Mouse (Mus musculus) cortical plate, adult 2 months (tissue): ENCODE data around the gene Ifitm3. TPM values are rescaled to one million over a fixed set of nuclear protein-coding genes. Genes with fewer than 3 reads are reported as not detected.

Source experiments
- H3K27ac ChIP-seq: fragments of 200-500 bp; 2 replicates; pipeline ENCODE4 v1.5.1; 2012; ENCODE audit warnings: low read length, control low read depth, inconsistent platforms; ENCODE audit not compliant: insufficient read depth
- H3K4me1 ChIP-seq: fragments of 200-500 bp; 2 replicates; pipeline ENCODE4 v1.6.1; 2011; ENCODE audit warnings: low read length; ENCODE audit not compliant: control insufficient read depth, insufficient read depth
- H3K4me3 ChIP-seq: fragments of 200-500 bp; 2 replicates; pipeline ENCODE4 v1.5.1; 2011; ENCODE audit warnings: mild to moderate bottlenecking, low read length, control low read depth; ENCODE audit not compliant: insufficient read depth
- CTCF ChIP-seq: fragments of 200-500 bp; IDR thresholded peaks from 2 replicates; pipeline ENCODE4 v1.5.1; 2011; ENCODE audit warnings: mild to moderate bottlenecking, control low read depth, low read length; ENCODE audit not compliant: insufficient read depth; ENCODE audit errors: extremely low read depth
- POLR2A ChIP-seq: fragments of 200-500 bp; IDR thresholded peaks from 2 replicates; pipeline ENCODE4 v1.6.1; 2011; ENCODE audit warnings: mild to moderate bottlenecking, low read length, control low read depth; ENCODE audit not compliant: insufficient read depth; ENCODE audit errors: extremely low read depth
- polyA plus RNA-seq: library from polyadenylated mRNA; depleted of rRNA; stranded (reverse); fragments of >200 nt; gene quantifications from 2 replicates; pipeline ENCODE4 v1.2.3, GENCODE M21; 2012; rRNA removed

Gene Ifitm3
- polyA plus RNA-seq = 50.4 and 59.6 TPM in 2 replicates

DNA sequence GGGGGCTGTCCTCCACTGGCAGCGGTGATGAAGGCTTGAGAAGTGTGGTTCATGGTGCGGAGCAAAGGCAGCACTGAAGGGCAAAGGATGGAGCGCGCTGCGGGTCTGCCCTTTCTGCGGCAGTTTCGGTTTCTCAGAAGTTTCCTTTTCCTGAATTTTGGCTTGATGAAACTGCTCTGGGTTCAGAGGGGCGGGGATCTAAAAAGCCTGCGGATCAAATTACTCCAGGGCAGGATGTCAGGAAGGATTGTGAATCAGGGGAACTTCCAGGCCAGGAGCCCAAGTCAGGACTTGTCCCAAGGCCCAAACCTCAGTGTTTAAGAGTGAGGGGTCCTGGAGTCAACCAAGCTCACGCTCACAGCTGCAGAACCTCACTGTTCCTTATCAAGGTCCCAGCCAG is at the start of gene Ifitm3:
Ifitm3 (minus strand) TSS at position 178 of the 400 bp plus-strand sequence.
- H3K4me3 ChIP-seq = peak within 1 kb of the TSS; percentile 40
- TF ChIP-seq POLR2A (no peak), CTCF (no peak)
- peak within 1 kb of the TSS; percentile 83 for H3K27ac ChIP-seq
- H3K4me1 ChIP-seq = no peaks in the 10 kb centered on the region

DNA sequence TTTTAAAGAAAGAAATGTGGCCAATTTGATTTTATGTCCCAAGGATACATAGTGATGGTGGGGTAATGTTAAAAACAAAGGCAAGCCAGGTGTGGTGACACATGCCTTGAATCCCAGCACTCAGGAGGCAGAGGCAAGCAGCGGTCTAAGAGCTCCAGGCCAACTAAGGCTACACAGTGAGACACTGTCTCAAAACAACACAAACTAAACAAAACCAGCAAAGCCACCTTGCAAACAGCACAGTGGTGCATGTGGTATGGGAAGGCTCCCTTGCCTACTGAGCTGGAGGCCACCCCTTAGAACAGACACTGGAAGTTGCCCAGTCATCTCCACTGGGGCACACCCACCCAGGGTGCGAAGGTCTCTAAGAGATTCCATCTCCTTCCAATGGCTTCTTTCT is 49.4 kb upstream of the Ifitm3 start:
- Histone ChIP-seq H3K4me3 (peak overlapping the region; percentile 69), H3K27ac (peak overlapping the region; percentile 74; the same call in 1 of the 2 replicates), H3K4me1 (peaks cover 5% of the 10 kb centered on the region)
- TF ChIP-seq CTCF (no peak), POLR2A (no peak)

DNA sequence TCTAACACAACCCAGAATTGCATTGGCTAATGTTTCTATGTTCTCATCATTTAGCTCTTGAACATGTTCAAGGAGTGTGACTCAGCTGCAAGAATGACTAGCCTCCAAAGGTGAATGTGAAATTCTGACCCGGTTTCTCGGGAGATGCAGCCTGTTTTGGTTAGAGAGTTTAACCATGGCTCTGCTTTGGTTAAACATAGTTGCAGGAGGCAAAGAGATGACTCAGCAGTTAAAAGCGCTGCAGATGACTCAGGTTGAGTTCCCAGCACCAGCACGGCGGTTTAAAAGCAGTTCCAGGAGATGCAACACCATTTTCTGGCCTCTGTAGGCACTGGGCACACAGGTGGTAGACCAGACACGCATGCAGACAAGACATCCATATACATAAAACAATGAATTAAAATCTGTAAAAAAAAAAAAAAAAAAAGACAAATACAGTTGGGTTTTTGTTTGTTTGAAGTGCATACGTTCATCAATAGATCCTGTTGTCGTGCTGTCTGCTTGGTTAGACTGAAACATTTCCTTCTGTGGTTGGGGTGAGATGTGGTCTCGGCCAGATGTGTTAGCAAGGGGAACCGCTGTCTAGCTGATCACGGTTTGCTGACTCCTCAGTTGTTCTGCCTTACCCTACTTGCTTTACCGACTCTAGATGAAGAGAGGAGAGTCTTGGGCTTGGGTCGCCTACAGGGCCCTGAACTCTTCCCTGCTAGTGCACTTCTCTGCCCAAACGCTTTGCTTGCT is 48.2 kb upstream of the Ifitm3 start:
- H3K27ac ChIP-seq = no peak overlapping the region
- no peak overlapping the region for H3K4me3 ChIP-seq
- peaks cover 5% of the 10 kb centered on the region; the same call in 1 of the 2 replicates for H3K4me1 ChIP-seq
- TF ChIP-seq POLR2A (no peak), CTCF (no peak)

DNA sequence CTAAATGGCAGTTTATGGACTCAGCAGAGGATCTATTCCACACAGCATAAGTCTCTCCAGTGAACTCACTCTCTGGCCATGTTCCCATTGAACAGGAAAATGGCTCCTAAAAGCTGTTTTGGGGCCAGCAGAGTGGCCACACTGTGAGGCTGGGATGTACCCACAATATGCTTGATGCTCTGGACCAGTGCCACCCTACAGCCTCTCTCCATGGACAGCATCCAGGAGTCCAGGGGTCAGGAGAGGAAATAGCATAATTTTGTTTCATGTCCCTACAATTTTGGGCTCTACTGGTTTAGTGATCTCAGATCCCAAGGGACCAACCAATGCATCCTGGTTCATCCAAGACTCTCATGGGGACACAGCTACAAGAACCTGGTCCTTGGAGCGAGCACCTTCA is 47.0 kb upstream of the Ifitm3 start:
- TF ChIP-seq CTCF = no peak
- TF ChIP-seq POLR2A = no peak
- no peak overlapping the region for H3K27ac ChIP-seq
- peaks cover 3% of the 10 kb centered on the region; the same call in 1 of the 2 replicates for H3K4me1 ChIP-seq
- no peak overlapping the region for H3K4me3 ChIP-seq

DNA sequence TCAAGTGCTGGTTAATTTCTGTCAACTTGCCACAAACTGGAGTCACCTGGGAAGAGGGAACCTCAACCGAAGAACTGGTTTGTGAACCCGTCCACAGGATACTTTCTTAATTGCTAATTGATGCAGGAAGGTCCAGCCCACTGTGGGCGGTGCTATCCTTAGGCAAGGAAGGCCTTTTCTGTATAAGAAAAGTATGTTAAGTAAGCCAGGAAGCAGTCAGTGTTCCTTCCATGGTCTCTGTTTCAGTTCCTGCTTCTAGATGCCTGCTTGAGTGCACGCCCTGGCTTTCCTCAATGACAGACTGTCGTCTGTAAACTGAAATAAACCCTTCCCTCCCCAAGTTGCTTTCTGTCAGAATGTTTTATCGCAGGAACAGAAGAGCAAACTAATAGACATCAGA is 46.4 kb upstream of the Ifitm3 start:
- H3K4me1 ChIP-seq = peaks cover 2% of the 10 kb centered on the region; the same call in 1 of the 2 replicates
- no peak overlapping the region for H3K4me3 ChIP-seq
- no peak overlapping the region for H3K27ac ChIP-seq
- TF ChIP-seq CTCF (no peak), POLR2A (no peak)

DNA sequence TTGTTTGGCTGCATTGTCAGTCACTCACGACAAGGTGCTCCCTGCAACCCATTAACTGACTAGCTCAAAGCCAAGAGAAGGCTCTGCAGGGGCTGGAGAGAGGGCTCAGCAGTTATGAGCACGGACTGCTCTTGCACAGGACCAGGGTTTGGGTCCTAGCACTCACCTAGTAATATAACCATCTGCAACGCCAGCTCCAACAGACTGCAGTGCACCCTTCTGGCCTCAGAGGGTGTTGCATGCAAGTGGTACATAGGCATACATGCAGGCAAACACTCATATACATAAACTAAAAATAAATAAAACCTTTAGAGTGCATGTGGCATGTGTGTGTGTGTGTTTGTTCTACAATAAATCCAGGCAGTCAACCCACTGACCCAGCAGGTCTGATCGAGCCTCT is 45.2 kb upstream of the Ifitm3 start:
- TF ChIP-seq CTCF (no peak), POLR2A (no peak)

DNA sequence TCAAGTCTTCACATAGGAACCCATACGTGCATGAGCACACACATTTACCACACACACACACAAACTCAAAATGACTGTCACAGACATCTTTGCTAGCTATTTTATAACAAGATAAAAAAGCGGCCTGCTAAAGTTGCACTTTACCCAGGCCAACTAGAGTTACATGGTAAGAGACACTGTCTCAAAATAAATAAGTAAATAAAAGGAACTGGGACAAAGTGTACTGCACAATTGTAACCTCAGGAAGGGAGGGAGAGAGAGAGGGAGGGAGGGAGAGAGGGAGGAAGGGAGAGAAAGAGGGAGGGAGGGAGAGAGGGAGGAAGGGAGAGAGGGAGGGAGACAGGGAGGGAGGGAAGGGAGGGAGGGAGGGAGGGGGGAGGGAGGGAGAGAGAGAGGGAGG is 41.9 kb upstream of the Ifitm3 start:
- no peak overlapping the region for H3K4me3 ChIP-seq
- TF ChIP-seq POLR2A (no peak), CTCF (no peak)
- H3K4me1 ChIP-seq = peaks cover 4% of the 10 kb centered on the region
- H3K27ac ChIP-seq = no peak overlapping the region

More for the DNA sequence above, 45.2 kb upstream of the Ifitm3 start:
- no peak overlapping the region for H3K4me3 ChIP-seq
- H3K27ac ChIP-seq = no peak overlapping the region
- no peaks in the 10 kb centered on the region for H3K4me1 ChIP-seq

DNA sequence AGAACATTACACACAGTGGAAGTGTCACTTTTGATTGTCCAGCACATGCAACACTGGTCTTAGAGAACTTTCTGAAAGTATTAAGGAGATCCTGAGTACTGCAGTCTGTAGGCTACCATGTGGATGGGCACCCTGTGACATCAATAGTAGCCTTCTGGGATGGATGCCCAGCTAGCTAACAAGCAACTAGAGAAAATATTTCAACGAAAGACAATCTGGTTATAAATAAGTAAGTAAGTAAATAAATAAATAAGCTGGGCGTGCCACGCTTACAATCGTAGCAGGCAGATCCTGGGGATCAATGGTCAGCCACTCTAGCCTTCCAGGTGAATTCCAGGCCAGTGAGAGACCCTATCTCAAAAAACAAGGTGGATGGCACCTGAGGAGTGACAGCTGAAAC is 41.4 kb upstream of the Ifitm3 start:
- no peak for TF ChIP-seq POLR2A
- TF ChIP-seq CTCF = no peak
- Histone ChIP-seq H3K4me1 (peaks cover 5% of the 10 kb centered on the region), H3K27ac (no peak overlapping the region), H3K4me3 (no peak overlapping the region)

DNA sequence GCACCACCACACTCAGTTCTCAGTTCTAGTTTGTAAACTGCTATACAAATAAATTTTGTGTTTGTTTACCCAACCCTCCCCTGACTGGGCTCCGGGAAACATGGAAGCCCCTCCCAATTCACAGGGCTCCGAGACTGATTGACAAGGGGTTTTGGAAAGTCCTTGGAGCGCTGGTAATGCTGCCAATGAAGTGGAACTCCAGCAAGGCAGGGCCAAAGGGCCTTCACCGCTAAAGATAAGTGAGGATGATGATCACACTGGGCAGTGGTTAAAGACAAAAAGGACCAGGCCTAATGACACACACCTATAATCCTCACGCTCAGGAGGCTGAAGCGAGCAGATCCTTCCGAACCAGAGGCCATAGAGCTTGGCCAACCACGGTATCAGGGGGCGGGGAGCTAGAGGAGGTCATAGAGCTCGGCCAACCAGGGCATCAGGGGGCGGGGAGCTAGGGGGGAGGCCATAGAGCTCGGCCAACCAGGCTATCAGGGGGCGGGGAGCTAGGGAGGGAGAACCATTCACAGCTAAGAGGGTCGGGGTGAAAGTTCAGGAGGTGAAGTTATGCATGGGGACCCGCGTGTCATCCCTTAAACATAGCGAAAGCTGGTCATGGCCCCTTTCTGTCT is 40.6 kb upstream of the Ifitm3 start:
- H3K27ac ChIP-seq = no peak overlapping the region
- TF ChIP-seq CTCF (no peak), POLR2A (no peak)
- no peak overlapping the region for H3K4me3 ChIP-seq
- peaks cover 5% of the 10 kb centered on the region for H3K4me1 ChIP-seq

DNA sequence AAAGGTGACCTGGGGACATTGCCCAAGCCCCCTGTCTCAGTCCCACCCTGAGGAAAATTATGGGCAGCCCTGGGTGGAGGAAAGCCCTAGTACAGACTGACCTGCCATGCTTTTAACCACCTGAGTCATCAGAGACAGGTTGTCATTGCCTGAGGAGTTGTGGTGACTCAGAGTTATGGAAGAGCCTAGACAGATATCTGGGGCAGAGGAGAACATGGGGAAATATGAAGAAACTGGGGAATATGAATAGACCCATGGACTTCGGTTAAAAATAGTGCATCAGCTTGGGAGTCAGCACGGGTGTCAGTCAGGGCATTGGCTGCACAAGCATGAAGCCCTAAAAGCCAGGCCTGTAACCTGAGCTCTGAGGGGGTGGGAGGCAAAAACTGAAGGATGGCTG is 38.8 kb upstream of the Ifitm3 start:
- Histone ChIP-seq H3K27ac (no peak overlapping the region), H3K4me1 (peaks cover 5% of the 10 kb centered on the region)
- TF ChIP-seq CTCF (no peak), POLR2A (no peak)

More for the DNA sequence above, 38.8 kb upstream of the Ifitm3 start:
- no peak overlapping the region for H3K4me3 ChIP-seq
